Mouse (Mus musculus): Measurements from ENCODE around the gene Cd68.

DNA sequence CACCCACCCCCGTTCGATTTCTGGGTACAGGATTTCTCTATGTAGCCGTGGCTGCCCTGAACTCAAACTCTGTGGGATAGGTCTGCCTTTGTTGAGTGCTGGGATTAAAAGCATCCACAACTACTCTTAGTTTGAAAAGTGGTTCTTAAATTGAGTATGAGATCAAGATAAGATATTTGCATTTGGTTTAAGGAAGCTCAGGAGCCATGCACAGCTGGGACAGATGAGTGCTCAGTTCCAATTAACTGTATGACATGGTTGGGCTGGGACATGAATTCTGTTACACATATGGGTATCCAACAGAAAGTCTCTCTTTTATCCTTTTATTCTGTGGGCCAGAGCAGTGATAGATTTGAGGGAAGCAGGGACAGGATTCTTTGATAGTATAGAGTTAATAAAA is 30.5 kb downstream of the Cd68 start:
- TF ChIP-seq POLR2A (IDR thresholded peaks at IDR 0.05; ENCODE audit: borderline replicate concordance, insufficient read depth, low read length) (no peak), CTCF (IDR thresholded peaks at IDR 0.05; ENCODE audit: borderline replicate concordance, insufficient read depth, low read depth, low read length) (no peak)

Data from cerebellum, adult 2 months (tissue).